Mouse (Mus musculus): ENCODE data around the gene Pdf. TPM values are rescaled to one million over a fixed set of nuclear protein-coding genes. Genes with fewer than 3 reads are reported as not detected.

Pdf gene
- polyA plus RNA-seq (2015; fragmentation: Nextera tagmentation; extraction: Ambion mirVana) = 36.7 and 47.2 TPM in 2 replicates

DNA sequence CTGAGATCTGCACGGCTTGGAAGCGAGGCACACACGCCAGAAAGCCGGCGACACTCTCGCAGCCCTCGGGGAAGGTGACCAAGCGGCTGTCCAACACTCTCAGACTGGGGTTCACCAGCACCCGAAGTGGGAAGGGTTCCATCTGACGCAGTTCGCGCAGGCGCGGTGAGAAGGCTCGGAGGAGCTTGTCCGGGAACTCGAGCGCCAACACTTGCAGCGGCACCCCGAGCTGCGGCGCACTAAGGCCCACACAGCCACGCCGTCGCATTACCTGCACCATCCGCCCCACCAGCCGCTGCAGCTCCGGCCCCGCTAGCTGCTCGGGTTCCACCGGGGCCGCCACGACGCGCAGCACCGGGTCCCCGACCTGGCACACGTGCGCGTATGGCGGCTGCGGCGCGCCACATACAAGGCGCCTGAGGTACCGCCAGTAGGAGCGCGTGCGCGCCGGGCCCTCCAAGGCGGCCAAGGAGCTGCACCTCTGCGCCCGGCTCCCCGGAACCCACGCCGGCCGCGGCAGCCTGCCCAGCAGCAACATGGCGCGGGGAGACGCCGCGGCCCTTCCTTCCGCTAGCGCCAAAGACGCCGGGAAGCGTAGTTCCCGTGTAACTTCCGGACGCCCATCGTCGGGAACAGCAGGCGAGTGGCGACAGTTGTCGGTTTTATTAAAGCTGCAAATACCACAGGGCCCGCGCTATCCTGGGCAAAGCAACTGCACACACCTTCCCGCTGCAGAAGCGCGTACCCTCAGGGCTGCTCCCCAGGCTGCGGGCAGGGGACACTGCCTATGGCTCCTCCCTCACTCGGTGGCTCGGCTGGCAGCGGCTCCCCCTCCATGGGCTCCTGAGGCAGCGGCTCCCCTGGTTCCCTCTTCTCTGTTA is at the start of gene Pdf:
TSS of gene Pdf (minus strand) at position 554 of the 881 bp plus-strand sequence.

DNA sequence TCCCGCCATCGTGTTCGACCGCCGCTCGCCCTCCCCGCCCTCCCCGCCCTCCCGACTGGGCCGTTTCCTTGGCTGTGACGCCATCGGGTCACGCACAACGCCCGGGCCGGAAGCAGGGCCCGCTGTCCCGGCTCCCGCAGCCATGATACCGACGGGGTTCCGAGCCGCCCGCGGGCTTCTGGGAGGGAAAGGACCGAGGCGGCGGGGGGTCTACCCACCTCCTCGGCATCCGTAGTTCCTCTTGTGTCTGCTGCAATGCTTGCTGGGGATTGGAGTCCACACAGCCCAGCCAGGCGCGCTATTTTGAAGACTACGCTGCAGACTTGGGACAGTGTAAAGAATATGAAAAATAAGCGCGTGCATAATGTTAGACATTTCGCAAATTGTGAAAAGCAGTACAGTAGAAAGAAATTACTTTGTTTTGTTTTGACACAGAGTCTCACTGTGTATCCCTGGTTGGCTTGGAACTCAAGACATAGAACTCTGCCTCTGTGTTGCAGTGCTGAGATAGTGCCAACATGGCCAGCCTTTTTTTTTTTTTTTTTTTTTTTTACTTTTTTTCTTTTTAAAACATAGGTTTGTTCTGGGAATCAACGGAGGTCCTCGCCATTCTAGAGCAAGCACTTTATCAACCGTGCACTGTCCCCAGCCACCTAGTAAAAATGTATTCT is 48.1 kb upstream of the Pdf start, which contains the start of gene Terf2:
TSS of gene Terf2 (minus strand) at position 182 of the 671 bp plus-strand sequence.

DNA sequence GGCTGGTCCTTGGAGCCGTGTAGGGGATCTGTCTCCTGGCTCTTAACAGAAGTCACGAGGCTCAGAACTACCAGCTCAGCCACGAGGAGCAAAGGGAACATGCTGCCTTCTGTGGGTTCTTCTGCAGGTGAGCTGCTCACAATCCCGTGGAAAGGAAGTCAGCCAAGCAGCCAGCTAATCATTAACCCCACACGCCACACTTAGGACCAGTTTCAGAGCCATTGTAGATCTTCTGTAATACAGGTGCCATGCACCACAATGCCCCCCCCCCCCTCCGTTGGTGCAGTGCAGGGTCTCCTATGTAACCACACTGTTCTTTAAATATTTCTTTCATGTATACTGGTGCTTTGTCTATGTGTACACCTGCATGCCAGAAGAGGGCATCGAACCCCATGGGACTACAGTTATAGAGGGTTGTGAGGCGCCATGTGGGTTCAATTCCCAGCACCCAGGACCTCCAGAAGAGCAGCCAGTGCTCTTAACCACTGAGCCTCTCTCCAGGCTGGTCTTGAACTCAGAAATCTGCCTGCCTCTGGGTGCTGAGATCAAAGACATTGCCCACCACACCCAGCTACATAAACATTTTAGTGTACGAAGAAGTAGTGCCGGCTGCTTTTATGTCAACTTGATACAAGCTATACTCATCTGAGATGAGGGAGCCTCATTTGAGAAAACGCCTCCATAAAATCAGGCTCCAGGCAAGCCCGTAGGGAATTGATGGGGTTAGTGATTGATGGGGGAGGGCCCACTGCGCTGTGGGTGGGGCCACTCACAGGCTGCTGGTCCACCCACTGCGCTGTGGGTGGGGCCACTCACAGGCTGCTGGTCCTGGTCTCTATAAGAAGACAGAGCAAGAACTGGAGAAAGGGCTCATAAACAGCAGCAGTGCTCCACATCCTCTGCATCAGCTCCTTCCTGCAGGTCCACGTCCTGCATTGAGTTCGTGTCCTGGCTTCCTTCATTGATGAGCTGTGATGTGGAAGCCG is 17.4 kb upstream of the Pdf start, which contains the start of gene Tmed6:
TSS of gene Tmed6 (minus strand) at position 134 of the 986 bp plus-strand sequence.

DNA sequence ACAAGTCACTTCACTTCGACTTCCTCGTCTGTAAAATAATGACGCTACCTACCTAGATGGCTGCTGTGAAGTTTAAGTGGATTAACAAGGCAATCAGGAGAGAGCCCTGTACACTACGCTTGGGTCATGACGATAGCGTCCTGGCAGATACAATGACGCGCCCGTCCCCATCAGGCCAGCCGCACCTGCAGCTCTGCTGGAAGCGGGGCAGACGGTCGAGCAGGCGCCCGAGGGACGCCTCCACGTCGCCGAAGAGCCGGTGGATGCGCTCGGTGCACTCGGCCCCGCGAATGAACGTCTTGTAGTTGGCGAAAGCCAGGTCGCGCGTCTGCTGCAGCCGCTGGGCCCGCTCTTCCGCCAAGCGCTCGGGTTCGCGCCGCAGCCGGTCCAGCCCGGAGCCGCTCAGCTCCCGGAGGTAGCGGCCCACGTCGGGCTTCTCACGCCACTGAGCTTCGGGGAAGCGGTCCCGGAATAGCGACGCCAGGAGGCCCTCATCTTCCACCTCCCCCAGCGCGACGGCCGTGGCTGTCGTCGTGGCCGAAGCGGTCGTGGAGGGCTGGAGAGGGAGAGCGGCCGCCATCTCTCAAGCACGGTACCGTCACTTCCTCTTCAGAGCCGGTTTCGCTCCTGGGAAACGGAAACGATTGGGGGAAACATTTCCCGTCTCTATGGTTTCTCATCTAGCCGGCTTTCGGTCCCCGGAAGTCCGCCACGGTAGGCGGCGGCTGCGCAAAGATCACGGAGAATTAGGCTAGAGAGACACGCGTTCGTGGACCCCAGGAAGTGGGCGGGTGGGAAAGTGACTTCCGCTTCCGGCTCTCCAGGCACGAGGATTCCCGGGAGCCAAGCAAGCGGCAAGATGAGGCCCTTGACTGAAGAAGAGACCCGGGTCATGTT is 7.9 kb upstream of the Pdf start, which contains the start of the genes Cog8 and Nip7:
TSS of gene Cog8 (minus strand) at position 614 of the 897 bp plus-strand sequence.
TSS of gene Nip7 (plus strand) at position 802 of the 897 bp plus-strand sequence.

DNA sequence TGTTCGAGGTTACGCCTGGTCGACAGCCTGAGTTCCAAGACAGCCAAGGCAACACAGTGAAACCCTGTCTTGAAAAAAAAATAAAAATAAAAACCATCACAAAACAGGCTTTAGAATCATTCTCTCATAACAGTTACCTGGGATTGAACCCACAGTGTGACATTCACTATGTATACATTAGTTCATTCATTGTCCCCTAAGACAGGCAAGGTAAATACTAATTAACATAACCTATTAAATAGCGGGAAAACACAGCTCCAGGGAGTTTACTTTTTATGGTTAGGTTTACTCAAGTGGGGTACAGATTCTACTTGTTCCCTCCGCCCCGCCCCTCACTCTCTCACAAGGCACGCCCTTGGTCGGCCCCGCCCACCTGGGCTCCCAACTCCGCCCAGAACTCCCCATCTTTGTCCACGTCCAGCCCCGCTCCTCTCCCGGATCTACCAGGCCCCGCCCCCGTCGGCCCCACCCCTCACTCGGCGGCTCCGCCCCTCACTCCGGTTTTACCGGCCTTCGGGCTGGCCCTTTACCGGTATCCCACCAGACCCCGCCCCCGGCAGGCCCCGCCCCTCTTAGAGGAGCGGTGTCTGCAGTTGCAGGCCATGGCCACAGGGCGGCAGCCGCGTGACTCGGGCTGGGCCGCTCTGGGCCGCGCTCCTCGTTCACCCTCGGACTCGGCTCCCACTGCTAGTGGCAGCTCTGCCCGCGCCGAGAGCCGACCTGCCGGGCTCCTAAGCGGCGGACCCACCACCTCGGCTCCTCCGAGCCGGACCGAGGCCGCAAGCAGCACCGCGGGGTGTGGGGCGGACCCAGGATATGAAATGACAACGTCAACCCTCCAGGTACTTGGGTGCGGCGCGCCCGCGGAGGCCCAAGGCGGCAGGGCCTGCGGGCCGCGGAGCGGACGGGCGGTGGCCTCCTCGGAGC is 17.5 kb downstream of the Pdf start, which contains the start of gene Vps4a:
TSS of gene Vps4a (plus strand) at position 573 of the 927 bp plus-strand sequence.

Small RNA genes lying within 50 kb of the gene (microRNA-seq; reads per million reads assigned to microRNA genes)
- not detected for gene Mir7075 (ENCODE audit: borderline replicate concordance, insufficient number of aligned reads)

Other genes starting within 250 kb of the Pdf start
- 0.04 TPM in 1 of 2 replicates, not detected in the other for gene Has3, start 178.4 kb downstream of the Pdf start, polyA plus RNA-seq (2015; fragmentation: Nextera tagmentation; extraction: Ambion mirVana)
- gene Utp4, start 155.0 kb downstream of the Pdf start, polyA plus RNA-seq (2015; fragmentation: Nextera tagmentation; extraction: Ambion mirVana) = 20.6 and 33.5 TPM in 2 replicates
- gene Sntb2, start 112.9 kb downstream of the Pdf start, polyA plus RNA-seq (2015; fragmentation: Nextera tagmentation; extraction: Ambion mirVana) = 16.6 and 21.5 TPM in 2 replicates
- gene Vps4a, start 17.4 kb downstream of the Pdf start, polyA plus RNA-seq (2015; fragmentation: Nextera tagmentation; extraction: Ambion mirVana) = 54.1 and 65.3 TPM in 2 replicates
- 26.9 and 38.4 TPM in 2 replicates for gene Cog8, start 8.1 kb upstream of the Pdf start, polyA plus RNA-seq (2015; fragmentation: Nextera tagmentation; extraction: Ambion mirVana)
- gene Nip7, start 8.3 kb upstream of the Pdf start, polyA plus RNA-seq (2015; fragmentation: Nextera tagmentation; extraction: Ambion mirVana) = 89.6 and 137 TPM in 2 replicates
- 0.58 and 1.5 TPM in 2 replicates for gene Tmed6, start 17.0 kb upstream of the Pdf start, polyA plus RNA-seq (2015; fragmentation: Nextera tagmentation; extraction: Ambion mirVana)
- gene Terf2, start 47.9 kb upstream of the Pdf start, polyA plus RNA-seq (2015; fragmentation: Nextera tagmentation; extraction: Ambion mirVana) = 10.5 and 15.8 TPM in 2 replicates
- 76.9 and 162 TPM in 2 replicates for gene Cyb5b, start 102.0 kb upstream of the Pdf start, polyA plus RNA-seq (2015; fragmentation: Nextera tagmentation; extraction: Ambion mirVana)
- 11.4 and 22.6 TPM in 2 replicates for gene Nfat5, start 244.9 kb upstream of the Pdf start, polyA plus RNA-seq (2015; fragmentation: Nextera tagmentation; extraction: Ambion mirVana)

Data from adrenal gland, postnatal 0 days (tissue).